Mouse (Mus musculus): ENCODE data around the gene Lamb2. TPM values are rescaled to one million over a fixed set of nuclear protein-coding genes. Genes with fewer than 3 reads are reported as not detected.

The Lamb2 gene
- total and polyA plus RNA-seq, 3 experiments: 0.58 to 0.84 TPM; not detected in 1

GRCm38 (mm10) chr9:108523341-108523740 lies 43.8 kb downstream of the Lamb2 start:
- DNase-seq (ENCODE audit: low read depth, low spot score): no peak
- Histone ChIP-seq H3K27ac (ENCODE audit: control insufficient read depth, low read depth, low read length) (no peak overlapping the region), H3K27me3 (ENCODE audit: control insufficient read depth in 1 of 2, insufficient read depth in 2 of 2, low read length in 2 of 2) (no peaks in the 10 kb centered on the region), H3K79me2 (ENCODE audit: control insufficient read depth, insufficient read depth, low read length, poor library complexity) (peaks cover 64% of the 10 kb centered on the region), H3K36me3 (ENCODE audit: control insufficient read depth in 1 of 2, insufficient read depth in 2 of 2, low read length in 2 of 2) (peaks cover 35 to 37% of the 10 kb centered on the region in 2 experiments), H3K4me3 (ENCODE audit: control insufficient read depth in 1 of 2, insufficient read depth in 1 of 2, low read depth in 2 of 2, low read length in 2 of 2) (no peak overlapping the region), H3K9me3 (replicated peaks; ENCODE audit: insufficient read depth, low read length) (no peaks in the 10 kb centered on the region), H3K4me1 (ENCODE audit: control insufficient read depth in 1 of 2, insufficient read depth in 2 of 2, low read length in 2 of 2) (peaks cover 6 to 13% of the 10 kb centered on the region in 2 experiments), H3K9ac (ENCODE audit: control insufficient read depth, low read depth, low read length, poor library complexity, severe bottlenecking) (no peak overlapping the region)
- TF ChIP-seq NRF1 (IDR thresholded peaks at IDR 0.05; ENCODE audit: insufficient read depth, low read depth, low read length, poor library complexity, severe bottlenecking) (no peak), MYC (IDR thresholded peaks at IDR 0.05; ENCODE audit: low read depth, low read length) (no peak), ELF1 (IDR thresholded peaks at IDR 0.05; ENCODE audit: low read depth, low read length) (no peak), CTCF (IDR thresholded peaks at IDR 0.05 in 2 of 3, conservative IDR thresholded peaks at IDR 0.05 in 1 of 3; ENCODE audit: control insufficient read depth in 1 of 3, insufficient read depth in 1 of 3, low read depth in 2 of 3, low read length in 3 of 3, poor library complexity in 1 of 3, severe bottlenecking in 1 of 3) (no peak), GATA1 (IDR thresholded peaks at IDR 0.05; ENCODE audit: low read depth, low read length) (no peak), RCOR1 (IDR thresholded peaks at IDR 0.05; ENCODE audit: low read depth, low read length) (no peak), KAT2A (conservative IDR thresholded peaks at IDR 0.05; ENCODE audit: low read depth, low read length) (no peak), MAFK (IDR thresholded peaks at IDR 0.05; ENCODE audit: borderline replicate concordance, low read depth, low read length) (no peak), SIN3A (IDR thresholded peaks at IDR 0.05; ENCODE audit: low read length) (no peak), TBP (IDR thresholded peaks at IDR 0.05; ENCODE audit: low read depth, low read length) (no peak), MXI1 (IDR thresholded peaks at IDR 0.05; ENCODE audit: low read depth, low read length) (no peak), ZC3H11A (IDR thresholded peaks at IDR 0.05; ENCODE audit: low read depth, low read length) (no peak), NELFE (IDR thresholded peaks at IDR 0.05; ENCODE audit: low read depth, low read length) (no peak), GABPA (IDR thresholded peaks at IDR 0.05; ENCODE audit: low read depth, low read length) (no peak), MAX (IDR thresholded peaks at IDR 0.05; ENCODE audit: low read length) (no peak), POLR2AphosphoS2 (IDR thresholded peaks at IDR 0.05; ENCODE audit: low read length) (no peak), CHD1 (IDR thresholded peaks at IDR 0.05; ENCODE audit: low read depth, low read length) (no peak), UBTF (IDR thresholded peaks at IDR 0.05; ENCODE audit: borderline replicate concordance, insufficient read depth, low read depth, low read length) (no peak), USF2 (IDR thresholded peaks at IDR 0.05; ENCODE audit: borderline replicate concordance in 1 of 2, insufficient read depth in 1 of 2, low read depth in 1 of 2, low read length in 2 of 2) (no peak)

GRCm38 (mm10) chr9:108525400-108525799 lies 45.9 kb downstream of the Lamb2 start:
- Histone ChIP-seq H3K36me3 (ENCODE audit: control insufficient read depth in 1 of 2, insufficient read depth in 2 of 2, low read length in 2 of 2) (peaks cover 18 to 40% of the 10 kb centered on the region in 2 experiments), H3K9ac (ENCODE audit: control insufficient read depth, low read depth, low read length, poor library complexity, severe bottlenecking) (no peak overlapping the region), H3K27ac (ENCODE audit: control insufficient read depth, low read depth, low read length) (no peak overlapping the region), H3K27me3 (ENCODE audit: control insufficient read depth in 1 of 2, insufficient read depth in 2 of 2, low read length in 2 of 2) (no peaks in the 10 kb centered on the region), H3K4me1 (ENCODE audit: control insufficient read depth in 1 of 2, insufficient read depth in 2 of 2, low read length in 2 of 2) (peaks cover 6 to 7% of the 10 kb centered on the region in 2 experiments), H3K79me2 (ENCODE audit: control insufficient read depth, insufficient read depth, low read length, poor library complexity) (peaks cover 53% of the 10 kb centered on the region), H3K9me3 (replicated peaks; ENCODE audit: insufficient read depth, low read length) (no peaks in the 10 kb centered on the region), H3K4me3 (ENCODE audit: control insufficient read depth in 1 of 2, insufficient read depth in 1 of 2, low read depth in 2 of 2, low read length in 2 of 2) (no peak overlapping the region)
- DNase-seq (ENCODE audit: low read depth, low spot score): no peak
- no peak for TF ChIP-seq MYB (IDR thresholded peaks at IDR 0.05; ENCODE audit: low read depth, low read length)
- TF ChIP-seq CTCF (IDR thresholded peaks at IDR 0.05 in 2 of 3, conservative IDR thresholded peaks at IDR 0.05 in 1 of 3; ENCODE audit: control insufficient read depth in 1 of 3, insufficient read depth in 1 of 3, low read depth in 2 of 3, low read length in 3 of 3, poor library complexity in 1 of 3, severe bottlenecking in 1 of 3): peak in 1 of 3 experiments; percentile 4; a peak in 1 of 6 replicates

All from MEL (cell line).